Mouse (Mus musculus): ENCODE results near the gene Rsph1. TPM values are rescaled to one million over a fixed set of nuclear protein-coding genes. Genes with fewer than 3 reads are reported as not detected.

Gene Rsph1
- polyA plus RNA-seq, 1 experiment, result not detected

DNA sequence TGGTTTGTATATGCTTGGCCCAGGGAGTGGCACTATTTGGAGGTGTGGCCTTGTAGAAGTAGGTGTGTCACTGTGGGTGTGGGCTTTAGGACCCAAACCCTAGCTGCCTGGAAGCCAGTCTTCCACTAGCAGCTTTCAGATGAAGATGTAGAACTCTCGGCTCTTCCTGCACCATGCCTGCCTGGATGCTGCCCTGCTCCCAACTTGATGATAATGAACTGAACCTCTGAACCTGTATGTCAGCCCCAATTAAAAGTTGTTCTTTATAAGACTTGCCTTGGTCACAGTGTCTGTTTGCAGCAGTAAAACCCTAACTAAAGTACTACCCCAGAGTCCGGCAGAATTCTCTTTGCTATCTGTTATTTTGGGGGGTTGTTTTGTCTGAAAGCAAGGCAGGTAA, 7.4 kb downstream of the Rsph1 start:
- H3K27ac ChIP-seq (ENCODE audit: insufficient read depth, low read depth, low read length), result no peak overlapping the region
- no peaks in the 10 kb centered on the region for H3K4me1 ChIP-seq (ENCODE audit: control insufficient read depth, insufficient read depth, low read length)
- TF ChIP-seq POLR2A (IDR thresholded peaks at IDR 0.05; ENCODE audit: borderline replicate concordance, low read depth, low read length) (no peak), CTCF (IDR thresholded peaks at IDR 0.05; ENCODE audit: low read depth, low read length) (no peak)
- H3K4me3 ChIP-seq (ENCODE audit: insufficient read depth, low read length), result no peak overlapping the region

DNA sequence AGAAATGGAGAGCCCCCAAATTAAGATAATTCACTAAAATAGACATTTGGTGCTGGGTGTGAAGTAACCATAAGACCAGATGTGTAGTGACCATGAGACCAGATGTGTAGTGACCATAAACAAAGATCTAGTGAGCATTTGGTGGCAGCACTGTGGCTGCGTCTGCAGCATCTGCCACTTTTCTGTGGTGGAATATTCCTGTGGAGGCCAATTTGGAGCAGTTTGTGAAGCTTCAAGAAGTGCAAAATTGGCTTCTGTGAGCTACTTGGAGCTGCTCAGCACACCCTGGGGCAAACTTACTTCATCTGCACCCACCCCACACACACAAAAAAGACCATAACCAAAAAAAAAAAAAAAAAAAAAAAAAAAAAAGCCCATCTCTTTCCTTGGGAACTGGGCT, 9.2 kb downstream of the Rsph1 start:
- no peak for TF ChIP-seq POLR2A (IDR thresholded peaks at IDR 0.05; ENCODE audit: borderline replicate concordance, low read depth, low read length)
- no peak for TF ChIP-seq CTCF (IDR thresholded peaks at IDR 0.05; ENCODE audit: low read depth, low read length)
- Histone ChIP-seq H3K27ac (ENCODE audit: insufficient read depth, low read depth, low read length) (no peak overlapping the region), H3K4me1 (ENCODE audit: control insufficient read depth, insufficient read depth, low read length) (no peaks in the 10 kb centered on the region), H3K4me3 (ENCODE audit: insufficient read depth, low read length) (no peak overlapping the region)

DNA sequence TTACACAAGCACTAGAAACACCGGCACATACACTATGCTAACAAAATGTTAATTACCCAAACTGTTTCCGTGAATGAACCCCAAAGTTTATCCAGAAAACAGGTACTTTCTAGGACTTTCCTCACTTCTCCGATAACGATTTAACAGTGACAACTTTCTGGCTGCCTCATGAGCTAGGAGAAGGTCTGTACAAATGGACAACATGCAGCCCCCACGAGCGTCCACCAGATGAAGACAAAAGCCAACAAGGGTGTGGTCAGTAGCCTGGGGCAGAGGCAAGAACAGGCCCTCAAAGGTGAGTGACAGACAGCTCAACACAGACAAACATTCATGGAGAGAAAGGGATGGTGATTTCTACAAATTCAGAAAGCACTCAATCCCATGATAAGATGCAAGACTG, 9.6 kb downstream of the Rsph1 start:
- no peak overlapping the region for H3K4me3 ChIP-seq (ENCODE audit: insufficient read depth, low read length)
- H3K4me1 ChIP-seq (ENCODE audit: control insufficient read depth, insufficient read depth, low read length), result no peaks in the 10 kb centered on the region
- H3K27ac ChIP-seq (ENCODE audit: insufficient read depth, low read depth, low read length), result no peak overlapping the region
- TF ChIP-seq CTCF (IDR thresholded peaks at IDR 0.05; ENCODE audit: low read depth, low read length), result no peak
- TF ChIP-seq POLR2A (IDR thresholded peaks at IDR 0.05; ENCODE audit: borderline replicate concordance, low read depth, low read length), result no peak

DNA sequence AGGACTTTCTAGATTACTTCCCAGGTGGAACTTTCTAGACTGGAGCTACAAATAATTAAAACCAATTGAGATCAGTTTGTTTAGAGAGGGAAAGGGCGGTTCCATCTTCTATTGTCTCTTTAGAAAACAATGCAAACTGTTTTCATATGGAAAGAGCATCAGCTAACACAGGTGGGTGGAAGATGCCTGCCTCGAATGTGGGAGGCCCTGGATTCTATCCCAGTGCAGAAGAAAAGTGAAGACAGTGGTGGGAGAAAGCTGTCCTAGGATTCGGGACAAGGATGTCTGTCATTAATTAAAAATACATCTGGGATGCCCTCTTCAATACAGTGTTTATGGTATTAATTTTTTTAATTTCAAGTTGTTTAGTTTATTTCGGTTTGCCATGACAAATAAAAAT, 10.0 kb downstream of the Rsph1 start:
- Histone ChIP-seq H3K4me3 (ENCODE audit: insufficient read depth, low read length) (no peak overlapping the region), H3K27ac (ENCODE audit: insufficient read depth, low read depth, low read length) (no peak overlapping the region), H3K4me1 (ENCODE audit: control insufficient read depth, insufficient read depth, low read length) (no peaks in the 10 kb centered on the region)
- TF ChIP-seq POLR2A (IDR thresholded peaks at IDR 0.05; ENCODE audit: borderline replicate concordance, low read depth, low read length), result no peak
- TF ChIP-seq CTCF (IDR thresholded peaks at IDR 0.05; ENCODE audit: low read depth, low read length), result no peak

DNA sequence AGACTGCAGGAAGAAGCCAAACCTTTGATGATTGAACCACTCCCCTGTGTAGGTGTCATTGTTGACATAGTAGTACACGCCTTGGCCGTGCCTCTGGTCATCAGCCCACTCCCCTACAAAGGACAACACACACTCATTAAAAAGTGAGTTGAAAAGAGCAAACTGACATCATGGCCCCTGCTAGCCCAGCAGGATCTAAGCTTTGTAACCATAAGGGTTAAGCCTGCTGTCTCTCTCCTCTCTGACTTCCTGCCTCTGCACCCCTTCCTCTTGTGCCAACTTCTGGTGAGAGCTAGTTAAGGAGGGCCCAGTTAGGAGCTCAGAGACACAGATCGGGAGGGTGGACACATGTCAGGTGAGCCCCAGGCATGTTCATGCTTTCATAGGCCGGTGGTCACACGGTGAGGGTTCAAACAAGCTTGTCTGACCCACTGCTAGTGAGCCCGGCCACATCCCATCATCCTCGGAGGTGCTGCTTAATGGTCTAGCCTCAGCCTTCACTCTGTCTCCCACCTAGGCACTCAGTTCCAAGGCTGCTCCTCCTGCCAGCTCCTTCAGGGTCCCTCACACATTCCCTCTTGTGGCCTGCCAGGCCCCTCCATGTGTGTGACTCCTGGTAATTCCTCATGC, 10.7 kb downstream of the Rsph1 start:
- no peak for TF ChIP-seq POLR2A (IDR thresholded peaks at IDR 0.05; ENCODE audit: borderline replicate concordance, low read depth, low read length)
- no peak for TF ChIP-seq CTCF (IDR thresholded peaks at IDR 0.05; ENCODE audit: low read depth, low read length)
- no peak overlapping the region for H3K27ac ChIP-seq (ENCODE audit: insufficient read depth, low read depth, low read length)
- H3K4me1 ChIP-seq (ENCODE audit: control insufficient read depth, insufficient read depth, low read length), result no peaks in the 10 kb centered on the region
- no peak overlapping the region for H3K4me3 ChIP-seq (ENCODE audit: insufficient read depth, low read length)

DNA sequence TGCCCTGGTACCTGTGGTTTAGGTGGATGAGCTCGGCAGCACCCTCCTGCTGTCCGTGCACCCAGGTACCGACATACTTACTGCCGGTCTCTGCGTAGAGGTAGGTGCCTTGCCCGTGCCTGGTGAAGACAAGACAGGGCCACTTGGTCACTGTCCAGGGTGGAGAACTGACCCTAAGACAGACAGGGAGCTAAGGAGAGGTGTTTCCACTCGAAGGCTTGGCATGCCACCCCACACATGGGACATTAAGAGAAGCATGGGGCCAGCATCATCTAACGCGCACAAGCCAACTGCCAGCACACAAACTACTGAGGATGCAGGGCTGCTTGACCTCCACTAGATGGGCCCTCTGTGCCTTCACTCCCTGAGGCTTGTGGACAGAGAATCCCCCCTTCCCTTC, 11.4 kb downstream of the Rsph1 start:
- no peak overlapping the region for H3K27ac ChIP-seq (ENCODE audit: insufficient read depth, low read depth, low read length)
- H3K4me1 ChIP-seq (ENCODE audit: control insufficient read depth, insufficient read depth, low read length), result no peaks in the 10 kb centered on the region
- TF ChIP-seq POLR2A (IDR thresholded peaks at IDR 0.05; ENCODE audit: borderline replicate concordance, low read depth, low read length) (no peak), CTCF (IDR thresholded peaks at IDR 0.05; ENCODE audit: low read depth, low read length) (no peak)
- H3K4me3 ChIP-seq (ENCODE audit: insufficient read depth, low read length), result no peak overlapping the region

DNA sequence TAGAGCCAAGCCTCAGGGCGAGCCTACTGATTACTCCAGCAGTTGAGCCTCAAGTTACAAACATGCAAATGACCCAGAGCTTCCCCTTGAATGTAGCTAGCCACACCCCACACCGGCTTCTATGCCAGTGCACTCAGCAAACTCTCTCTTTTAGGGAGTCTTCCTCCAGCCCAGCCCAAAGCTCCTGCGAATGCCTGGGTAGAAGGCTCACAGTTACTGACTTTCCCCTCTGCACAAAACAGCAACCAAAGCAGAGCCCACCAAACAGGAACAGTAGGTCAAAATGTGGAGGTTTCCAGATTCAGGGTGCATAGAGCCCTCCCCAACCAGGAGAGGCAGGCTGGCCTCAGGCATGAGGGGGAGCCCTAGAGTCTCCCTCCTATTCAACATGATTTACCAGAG, 12.0 kb downstream of the Rsph1 start:
- TF ChIP-seq POLR2A (IDR thresholded peaks at IDR 0.05; ENCODE audit: borderline replicate concordance, low read depth, low read length), result no peak
- no peak for TF ChIP-seq CTCF (IDR thresholded peaks at IDR 0.05; ENCODE audit: low read depth, low read length)
- no peak overlapping the region for H3K4me3 ChIP-seq (ENCODE audit: insufficient read depth, low read length)
- no peak overlapping the region for H3K27ac ChIP-seq (ENCODE audit: insufficient read depth, low read depth, low read length)
- H3K4me1 ChIP-seq (ENCODE audit: control insufficient read depth, insufficient read depth, low read length), result no peaks in the 10 kb centered on the region

DNA sequence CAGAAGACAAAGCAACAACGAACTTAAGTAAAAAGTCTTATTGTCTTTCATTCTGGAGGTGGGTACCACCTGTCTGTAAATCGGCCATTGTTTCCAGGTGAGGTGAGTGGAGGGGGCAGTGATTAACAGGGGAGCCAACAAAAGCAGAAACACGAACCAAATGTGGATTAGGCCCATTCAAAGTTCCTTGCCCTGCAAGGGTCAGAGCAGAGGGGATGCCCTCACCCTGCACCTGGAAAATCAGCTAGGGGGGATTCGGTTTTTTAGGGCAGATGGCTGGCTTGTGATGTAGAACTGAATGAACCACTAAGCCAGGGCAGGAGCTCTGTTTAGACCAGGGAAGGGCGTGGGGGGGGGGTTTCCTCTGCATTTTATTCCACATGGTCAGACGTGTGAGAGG, 12.8 kb downstream of the Rsph1 start:
- no peak for TF ChIP-seq POLR2A (IDR thresholded peaks at IDR 0.05; ENCODE audit: borderline replicate concordance, low read depth, low read length)
- TF ChIP-seq CTCF (IDR thresholded peaks at IDR 0.05; ENCODE audit: low read depth, low read length), result no peak
- Histone ChIP-seq H3K4me1 (ENCODE audit: control insufficient read depth, insufficient read depth, low read length) (no peaks in the 10 kb centered on the region), H3K4me3 (ENCODE audit: insufficient read depth, low read length) (no peak overlapping the region), H3K27ac (ENCODE audit: insufficient read depth, low read depth, low read length) (no peak overlapping the region)

DNA sequence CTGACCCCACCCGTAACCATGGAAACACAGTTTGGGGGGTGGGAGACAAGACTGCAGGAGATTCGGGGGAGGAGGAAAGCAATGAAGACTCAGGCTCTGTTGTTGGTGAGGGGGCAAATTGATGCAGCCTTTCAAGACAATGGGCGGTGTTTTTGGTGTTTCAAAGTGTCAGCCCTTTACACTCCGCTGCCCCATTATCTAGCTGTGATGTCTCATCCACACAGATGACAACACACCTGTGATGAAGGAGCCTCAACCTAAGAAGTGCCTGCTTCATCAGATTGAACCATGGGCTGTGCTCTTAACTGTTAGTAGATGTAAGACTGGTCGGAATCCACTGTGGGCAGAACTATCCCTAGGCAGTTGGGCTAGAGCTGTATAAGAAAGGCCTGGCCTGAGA, 13.4 kb downstream of the Rsph1 start:
- no peak for TF ChIP-seq CTCF (IDR thresholded peaks at IDR 0.05; ENCODE audit: low read depth, low read length)
- no peak overlapping the region for H3K4me3 ChIP-seq (ENCODE audit: insufficient read depth, low read length)
- H3K4me1 ChIP-seq (ENCODE audit: control insufficient read depth, insufficient read depth, low read length), result no peaks in the 10 kb centered on the region
- H3K27ac ChIP-seq (ENCODE audit: insufficient read depth, low read depth, low read length), result no peak overlapping the region

DNA sequence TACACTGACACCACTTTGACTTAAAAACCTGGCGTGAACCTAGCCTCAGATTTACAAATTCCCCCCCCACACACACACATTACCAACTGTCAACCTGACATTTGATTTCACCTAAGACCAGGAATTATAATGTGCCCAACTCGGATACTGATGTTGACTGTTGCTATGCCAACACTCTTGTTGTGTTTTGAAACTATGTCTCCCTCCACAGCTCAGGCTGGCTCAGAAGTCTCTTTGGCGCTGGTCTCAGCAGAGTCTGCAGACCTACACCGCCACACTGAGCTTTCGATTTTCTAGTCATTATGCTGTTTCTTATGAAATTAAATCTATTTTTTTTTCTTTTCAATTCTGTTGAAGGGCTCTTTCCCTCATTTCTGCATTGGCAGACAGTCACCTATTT, 14.5 kb downstream of the Rsph1 start:
- no peak for TF ChIP-seq POLR2A (IDR thresholded peaks at IDR 0.05; ENCODE audit: borderline replicate concordance, low read depth, low read length)
- TF ChIP-seq CTCF (IDR thresholded peaks at IDR 0.05; ENCODE audit: low read depth, low read length), result no peak
- H3K4me3 ChIP-seq (ENCODE audit: insufficient read depth, low read length), result no peak overlapping the region
- no peak overlapping the region for H3K27ac ChIP-seq (ENCODE audit: insufficient read depth, low read depth, low read length)
- no peaks in the 10 kb centered on the region for H3K4me1 ChIP-seq (ENCODE audit: control insufficient read depth, insufficient read depth, low read length)

DNA sequence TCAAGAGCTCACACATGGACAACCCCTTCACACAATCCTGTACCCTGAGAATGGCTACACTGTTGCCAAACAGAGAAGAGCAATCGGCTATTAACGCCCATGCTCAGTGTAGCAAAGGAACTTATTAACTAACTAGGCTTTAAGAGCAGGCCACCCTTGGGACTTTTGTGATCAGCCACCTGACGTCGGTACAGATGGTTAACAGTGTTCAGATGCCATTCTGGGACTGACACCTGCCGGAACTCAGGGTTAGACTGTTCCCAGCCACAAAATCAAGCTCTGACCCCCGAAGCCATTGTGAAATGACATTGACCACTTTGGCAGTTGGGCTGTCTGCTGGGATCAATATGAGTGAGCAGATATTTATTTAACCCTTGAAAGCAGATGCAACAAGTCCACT, 15.8 kb downstream of the Rsph1 start:
- no peak for TF ChIP-seq POLR2A (IDR thresholded peaks at IDR 0.05; ENCODE audit: borderline replicate concordance, low read depth, low read length)
- no peak for TF ChIP-seq CTCF (IDR thresholded peaks at IDR 0.05; ENCODE audit: low read depth, low read length)
- H3K4me1 ChIP-seq (ENCODE audit: control insufficient read depth, insufficient read depth, low read length), result no peaks in the 10 kb centered on the region
- no peak overlapping the region for H3K27ac ChIP-seq (ENCODE audit: insufficient read depth, low read depth, low read length)
- no peak overlapping the region for H3K4me3 ChIP-seq (ENCODE audit: insufficient read depth, low read length)
